Mouse (Mus musculus) MEL (cell line): Measurements from ENCODE around the gene Rabgap1l. TPM values are rescaled to one million over a fixed set of nuclear protein-coding genes. Genes with fewer than 3 reads are reported as not detected.

ENCODE experiments used
- DNase-seq: peaks from one replicate; pipeline ENCODE4 v3.0.0; 2011; ENCODE audit warnings: low read depth, low spot score
- H3K27ac ChIP-seq: 2 replicates; pipeline ENCODE4 v1.5.1; 2012; ENCODE audit warnings: low read depth, mild to moderate bottlenecking, control low read depth, low read length, moderate library complexity; ENCODE audit not compliant: control insufficient read depth
- H3K27me3 ChIP-seq, 2 experiments: fragments of 150-350 bp in 1 of 2; sonication (generic) in 1 of 2; 2 replicates each; pipeline ENCODE4 v1.6.1; 2012; ENCODE audit warnings: low read length in 2 of 2, mild to moderate bottlenecking in 2 of 2, improper control_type of control experiment in 1 of 2, moderate library complexity in 1 of 2; ENCODE audit not compliant: insufficient read depth in 2 of 2, control insufficient read depth in 1 of 2
- H3K36me3 ChIP-seq, 2 experiments: 2 replicates each; pipeline ENCODE4 v1.6.1; 2012 to 2014; ENCODE audit warnings: low read length in 2 of 2, improper control_type of control experiment in 1 of 2, inconsistent platforms in 1 of 2, mild to moderate bottlenecking in 1 of 2; ENCODE audit not compliant: insufficient read depth in 2 of 2, control insufficient read depth in 1 of 2
- H3K4me1 ChIP-seq, 2 experiments: fragments of 150-350 bp in 1 of 2; sonication (generic) in 1 of 2; 2 replicates each; pipeline ENCODE4 v1.6.1; 2012; ENCODE audit warnings: low read length in 2 of 2, improper control_type of control experiment in 1 of 2, mild to moderate bottlenecking in 1 of 2; ENCODE audit not compliant: insufficient read depth in 2 of 2, control insufficient read depth in 1 of 2
- H3K4me3 ChIP-seq, 2 experiments: fragments of 150-350 bp in 1 of 2; sonication (generic) in 1 of 2; 2 replicates each; pipeline ENCODE4 v1.5.1; 2012; ENCODE audit warnings: low read depth in 2 of 2, low read length in 2 of 2, mild to moderate bottlenecking in 2 of 2, moderate library complexity in 2 of 2, control low read depth in 1 of 2, improper control_type of control experiment in 1 of 2; ENCODE audit not compliant: control insufficient read depth in 1 of 2, insufficient read depth in 1 of 2
- H3K79me2 ChIP-seq: 2 replicates; pipeline ENCODE4 v1.6.1; 2012; ENCODE audit warnings: mild to moderate bottlenecking, low read length, moderate library complexity; ENCODE audit not compliant: control insufficient read depth, poor library complexity, insufficient read depth
- H3K9ac ChIP-seq: 2 replicates; pipeline ENCODE4 v1.6.1; 2012; ENCODE audit warnings: low read depth, mild to moderate bottlenecking, control low read depth, low read length, moderate library complexity; ENCODE audit not compliant: control insufficient read depth, poor library complexity, severe bottlenecking
- H3K9me3 ChIP-seq: fragments of 150-350 bp; sonication (generic); replicated peaks from 2 replicates; pipeline ENCODE4 v1.6.1; 2012; ENCODE audit warnings: mild to moderate bottlenecking, low read length, improper control_type of control experiment, moderate library complexity; ENCODE audit not compliant: insufficient read depth
- CHD1 ChIP-seq: IDR thresholded peaks from 2 replicates; pipeline ENCODE4 v1.6.1; 2012; ENCODE audit warnings: low read depth, mild to moderate bottlenecking, inconsistent platforms, low read length, improper control_type of control experiment
- CHD2 ChIP-seq: IDR thresholded peaks from 2 replicates; pipeline ENCODE4 v1.6.1; 2011; ENCODE audit warnings: low read length, improper control_type of control experiment
- CTCF ChIP-seq, 3 experiments: IDR thresholded peaks in 2 of 3; conservative IDR thresholded peaks in 1 of 3; 2 replicates each; pipeline ENCODE4 v1.5.1; 2011 to 2012; ENCODE audit warnings: low read length in 3 of 3, low read depth in 2 of 3, mild to moderate bottlenecking in 2 of 3, improper control_type of control experiment in 1 of 3, inconsistent platforms in 1 of 3, mixed read lengths in 1 of 3, moderate library complexity in 1 of 3; ENCODE audit not compliant: control insufficient read depth in 1 of 3, insufficient read depth in 1 of 3, poor library complexity in 1 of 3, severe bottlenecking in 1 of 3
- E2F4 ChIP-seq: IDR thresholded peaks from 2 replicates; pipeline ENCODE4 v1.6.1; 2011; ENCODE audit warnings: low read depth, low read length, improper control_type of control experiment, borderline replicate concordance
- EP300 ChIP-seq, 2 experiments: IDR thresholded peaks; 2 replicates each; pipeline ENCODE4 v1.6.1; 2011; ENCODE audit warnings: improper control_type of control experiment in 2 of 2, low read length in 2 of 2, low read depth in 1 of 2, mild to moderate bottlenecking in 1 of 2
- GATA1 ChIP-seq: IDR thresholded peaks from 2 replicates; pipeline ENCODE4 v1.6.1; 2011; ENCODE audit warnings: low read depth, low read length, improper control_type of control experiment
- HCFC1 ChIP-seq: IDR thresholded peaks from 2 replicates; pipeline ENCODE4 v1.6.1; 2012; ENCODE audit warnings: low read depth, mild to moderate bottlenecking, inconsistent platforms, low read length, improper control_type of control experiment, moderate library complexity
- JUND ChIP-seq: IDR thresholded peaks from 2 replicates; pipeline ENCODE4 v1.6.1; 2011; ENCODE audit warnings: low read depth, mild to moderate bottlenecking, improper control_type of control experiment, low read length
- KAT2A ChIP-seq: conservative IDR thresholded peaks from 2 replicates; pipeline ENCODE4 v1.6.1; 2012; ENCODE audit warnings: low read depth, low read length, improper control_type of control experiment, inconsistent platforms
- MAX ChIP-seq: IDR thresholded peaks from 2 replicates; pipeline ENCODE4 v1.6.1; 2011; ENCODE audit warnings: low read length, improper control_type of control experiment
- MAZ ChIP-seq: IDR thresholded peaks from 2 replicates; pipeline ENCODE4 v1.6.1; 2012; ENCODE audit warnings: low read depth, mild to moderate bottlenecking, inconsistent platforms, low read length, improper control_type of control experiment
- MEF2A ChIP-seq: IDR thresholded peaks from 2 replicates; pipeline ENCODE4 v1.6.1; 2014; ENCODE audit warnings: low read depth, mild to moderate bottlenecking, inconsistent platforms, low read length, improper control_type of control experiment; ENCODE audit not compliant: poor library complexity, insufficient replicate concordance, severe bottlenecking; ENCODE audit errors: extremely low read depth
- MYC ChIP-seq: IDR thresholded peaks from 2 replicates; pipeline ENCODE4 v1.6.1; 2011; ENCODE audit warnings: low read depth, mild to moderate bottlenecking, low read length, improper control_type of control experiment, moderate library complexity
- NELFE ChIP-seq: IDR thresholded peaks from 2 replicates; pipeline ENCODE4 v1.6.1; 2011; ENCODE audit warnings: low read depth, low read length, improper control_type of control experiment
- NRF1 ChIP-seq: IDR thresholded peaks from 2 replicates; pipeline ENCODE4 v1.6.1; 2014; ENCODE audit warnings: low read depth, mild to moderate bottlenecking, inconsistent platforms, low read length, improper control_type of control experiment, moderate library complexity; ENCODE audit not compliant: poor library complexity, insufficient read depth, severe bottlenecking
- POLR2AphosphoS2 ChIP-seq: IDR thresholded peaks from 2 replicates; pipeline ENCODE4 v1.6.1; 2011; ENCODE audit warnings: low read length, improper control_type of control experiment
- POLR2AphosphoS5 ChIP-seq: IDR thresholded peaks from 2 replicates; pipeline ENCODE4 v1.6.1; 2012; ENCODE audit warnings: low read depth, borderline replicate concordance, mild to moderate bottlenecking, inconsistent platforms, low read length, moderate library complexity, mixed read lengths
- RAD21 ChIP-seq: IDR thresholded peaks from 2 replicates; pipeline ENCODE4 v1.6.1; 2011; ENCODE audit warnings: mild to moderate bottlenecking, low read depth, low read length, improper control_type of control experiment
- SIN3A ChIP-seq: IDR thresholded peaks from 2 replicates; pipeline ENCODE4 v1.6.1; 2012; ENCODE audit warnings: low read length, improper control_type of control experiment, inconsistent platforms
- TCF12 ChIP-seq: IDR thresholded peaks from 2 replicates; pipeline ENCODE4 v1.6.1; 2014; ENCODE audit warnings: low read depth, mild to moderate bottlenecking, inconsistent platforms, low read length, improper control_type of control experiment, moderate library complexity
- UBTF ChIP-seq: IDR thresholded peaks from 2 replicates; pipeline ENCODE4 v1.6.1; 2012; ENCODE audit warnings: low read depth, mild to moderate bottlenecking, inconsistent platforms, low read length, improper control_type of control experiment, moderate library complexity, borderline replicate concordance; ENCODE audit not compliant: insufficient read depth
- USF2 ChIP-seq, 2 experiments: IDR thresholded peaks; 2 replicates each; pipeline ENCODE4 v1.6.1; 2011 to 2012; ENCODE audit warnings: improper control_type of control experiment in 2 of 2, low read length in 2 of 2, borderline replicate concordance in 1 of 2, inconsistent platforms in 1 of 2, low read depth in 1 of 2, mild to moderate bottlenecking in 1 of 2; ENCODE audit not compliant: insufficient read depth in 1 of 2
- ZKSCAN1 ChIP-seq: IDR thresholded peaks from 2 replicates; pipeline ENCODE4 v1.6.1; 2012; ENCODE audit warnings: low read depth, mild to moderate bottlenecking, inconsistent platforms, low read length, improper control_type of control experiment, moderate library complexity
- ZMIZ1 ChIP-seq: IDR thresholded peaks from 2 replicates; pipeline ENCODE4 v1.6.1; 2012; ENCODE audit warnings: low read depth, mild to moderate bottlenecking, inconsistent platforms, low read length, improper control_type of control experiment, moderate library complexity
- ZNF384 ChIP-seq: IDR thresholded peaks from 2 replicates; pipeline ENCODE4 v1.6.1; 2012; ENCODE audit warnings: low read depth, mild to moderate bottlenecking, inconsistent platforms, low read length, improper control_type of control experiment
- polyA plus RNA-seq, 2 experiments: library from polyadenylated mRNA; stranded (reverse) in 1 of 2; unstranded in 1 of 2; fragments of >175 nt in 1 of 2; fragments of >200 nt in 1 of 2; gene quantifications; 2 replicates each; pipeline versions ENCODE4 v1.2.1 to v1.2.4; 2012; ENCODE audit warnings: low replicate concordance in 2 of 2, low read depth in 1 of 2; ENCODE audit not compliant: insufficient read length in 2 of 2, insufficient read depth in 1 of 2, missing spikeins in 1 of 2
- total RNA-seq: library from RNA; depleted of rRNA; stranded (reverse); fragments of 300-350 nt; gene quantifications from 2 replicates; pipeline ENCODE4 v1.2.3, GENCODE M21; 2012

Gene Rabgap1l
- total and polyA plus RNA-seq, 3 experiments, result 24.1 to 26.2 TPM; not detected in 1

DNA sequence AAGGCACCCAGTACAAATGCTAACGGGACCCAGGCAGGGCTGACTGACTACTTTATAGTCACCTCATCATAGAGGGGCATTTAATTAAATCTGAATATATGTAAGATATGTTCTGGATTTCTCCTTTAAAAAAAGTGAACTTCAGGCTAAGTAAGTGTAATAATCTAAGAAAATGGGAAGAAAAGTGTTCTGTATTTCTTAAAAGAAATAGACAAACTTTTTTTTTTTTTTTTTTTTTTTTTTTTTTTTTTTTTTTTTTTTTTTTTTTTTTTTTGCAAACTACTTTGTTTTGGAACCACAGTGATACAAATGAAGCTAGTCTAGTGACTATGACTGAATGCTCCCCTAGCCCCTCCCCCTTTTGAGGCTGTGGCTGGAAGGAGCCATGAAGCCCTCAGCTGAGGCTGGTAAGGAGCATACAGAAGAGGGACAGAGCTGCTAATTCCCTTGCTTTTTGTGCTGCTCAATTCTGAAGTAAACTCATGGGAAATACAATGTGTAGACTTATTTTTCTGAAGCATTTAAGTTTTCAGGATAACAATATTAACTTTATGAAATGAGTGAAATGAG is 273.0 kb downstream of the Rabgap1l start:
- no peak for DNase-seq
- H3K4me3 ChIP-seq, result no peak overlapping the region
- H3K27me3 ChIP-seq, result no peaks in the 10 kb centered on the region
- no peaks in the 10 kb centered on the region for H3K4me1 ChIP-seq
- H3K27ac ChIP-seq, result no peak overlapping the region
- no peaks in the 10 kb centered on the region for H3K79me2 ChIP-seq
- no peak overlapping the region for H3K9ac ChIP-seq
- no peaks in the 10 kb centered on the region for H3K36me3 ChIP-seq
- no peaks in the 10 kb centered on the region for H3K9me3 ChIP-seq
- TF ChIP-seq SIN3A, result no peak
- no peak for TF ChIP-seq E2F4
- no peak for TF ChIP-seq UBTF
- no peak for TF ChIP-seq ZKSCAN1
- TF ChIP-seq ZMIZ1, result no peak
- no peak for TF ChIP-seq POLR2AphosphoS5
- no peak for TF ChIP-seq USF2 (IDR thresholded peaks at IDR 0.05; ENCODE audit: borderline replicate concordance in 1 of 2, insufficient read depth in 1 of 2, low read depth in 1 of 2, low read length in 2 of 2)
- TF ChIP-seq GATA1, result no peak
- no peak for TF ChIP-seq KAT2A
- TF ChIP-seq, all 39 proteins: peak for 0

DNA sequence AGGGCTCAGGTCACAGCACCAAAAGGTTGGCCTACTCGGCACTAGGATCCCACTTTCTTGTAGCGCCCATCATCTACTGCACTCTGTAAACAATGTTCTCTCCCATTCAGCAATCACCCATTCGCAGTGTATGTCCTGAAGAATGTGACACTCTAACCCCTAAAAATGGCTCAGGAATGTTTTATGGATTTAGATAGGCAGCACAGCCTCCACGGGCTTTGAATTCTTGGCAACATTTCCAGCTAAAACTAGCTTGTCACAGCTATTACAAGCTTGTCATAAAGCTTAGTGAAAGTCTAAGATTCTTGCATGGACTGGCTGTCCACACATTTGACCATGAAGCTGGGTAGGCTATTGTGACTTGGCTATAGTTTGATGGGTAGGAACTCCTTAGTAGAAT is 274.5 kb downstream of the Rabgap1l start:
- no peaks in the 10 kb centered on the region for H3K4me1 ChIP-seq
- H3K4me3 ChIP-seq, result no peak overlapping the region
- no peaks in the 10 kb centered on the region for H3K36me3 ChIP-seq
- TF ChIP-seq NRF1 (no peak), UBTF (no peak), NELFE (no peak), GATA1 (no peak), RAD21 (no peak), CHD1 (no peak), MAZ (no peak), POLR2AphosphoS5 (no peak), CTCF (IDR thresholded peaks at IDR 0.05 in 2 of 3, conservative IDR thresholded peaks at IDR 0.05 in 1 of 3; ENCODE audit: control insufficient read depth in 1 of 3, insufficient read depth in 1 of 3, low read depth in 2 of 3, low read length in 3 of 3, poor library complexity in 1 of 3, severe bottlenecking in 1 of 3) (no peak), MYC (no peak), E2F4 (no peak), JUND (no peak), TCF12 (no peak), MEF2A (no peak), ZNF384 (no peak), MAX (no peak), HCFC1 (no peak), CHD2 (no peak), EP300 (IDR thresholded peaks at IDR 0.05; ENCODE audit: low read depth in 1 of 2, low read length in 2 of 2) (no peak), POLR2AphosphoS2 (no peak)
- H3K27ac ChIP-seq, result no peak overlapping the region
- DNase-seq, result no peak
- no peaks in the 10 kb centered on the region for H3K27me3 ChIP-seq
- H3K9ac ChIP-seq, result no peak overlapping the region
- no peaks in the 10 kb centered on the region for H3K79me2 ChIP-seq
- H3K9me3 ChIP-seq, result no peaks in the 10 kb centered on the region
